Mouse (Mus musculus) monocyte, adult 5-6 weeks (primary cell): ENCODE results near the gene Krt79. TPM values are rescaled to one million over a fixed set of nuclear protein-coding genes. Genes with fewer than 3 reads are reported as not detected.

Experiments
- ATAC-seq: fragments of 153-309, 156-312 bp; replicated peaks from 2 replicates; pipeline ENCODE4 v1.8.0; 2017; ENCODE audit warnings: mild to moderate bottlenecking; ENCODE audit not compliant: low TSS enrichment, insufficient number of reproducible peaks, severe bottlenecking, poor library complexity, low FRiP score
- total RNA-seq: library from RNA; stranded (forward); fragments of 200-1000, 200-491, 200-594 nt; gene quantifications from 3 replicates; pipeline ENCODE4 v1.2.3, GENCODE M21; 2017

The Krt79 gene
- total RNA-seq: not detected in 3 replicates

DNA sequence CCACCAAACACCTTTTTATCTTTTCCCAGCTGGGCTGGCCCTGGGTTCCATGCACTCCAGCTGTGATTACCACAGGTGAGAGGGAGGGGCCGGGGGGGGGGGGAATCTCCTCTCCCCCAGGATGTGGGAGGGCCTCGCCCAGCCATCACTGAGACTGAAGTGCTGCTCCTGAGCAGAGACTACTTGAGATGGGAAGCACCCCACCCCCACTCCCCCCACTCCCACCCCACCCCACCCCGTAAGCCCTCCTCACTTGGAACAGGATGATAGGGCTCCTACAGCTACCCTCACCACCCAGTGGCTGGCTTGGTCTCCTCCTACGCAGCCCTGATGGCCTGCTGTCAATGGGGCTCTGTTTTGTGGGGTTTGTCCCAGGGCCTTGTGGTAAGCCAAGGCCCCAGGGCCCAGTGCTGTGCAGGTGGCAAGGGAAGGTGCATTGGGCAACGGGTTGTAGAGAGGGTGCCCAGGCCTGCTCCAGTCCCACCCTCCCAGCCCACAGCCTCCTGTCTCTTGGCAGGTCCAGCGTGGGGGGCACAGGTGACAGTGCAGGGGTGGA lies at the start of gene Krt79:
TSS of gene Krt79 (minus strand) at position 51 of the 556 bp plus-strand sequence.
- ATAC-seq: no peak

DNA sequence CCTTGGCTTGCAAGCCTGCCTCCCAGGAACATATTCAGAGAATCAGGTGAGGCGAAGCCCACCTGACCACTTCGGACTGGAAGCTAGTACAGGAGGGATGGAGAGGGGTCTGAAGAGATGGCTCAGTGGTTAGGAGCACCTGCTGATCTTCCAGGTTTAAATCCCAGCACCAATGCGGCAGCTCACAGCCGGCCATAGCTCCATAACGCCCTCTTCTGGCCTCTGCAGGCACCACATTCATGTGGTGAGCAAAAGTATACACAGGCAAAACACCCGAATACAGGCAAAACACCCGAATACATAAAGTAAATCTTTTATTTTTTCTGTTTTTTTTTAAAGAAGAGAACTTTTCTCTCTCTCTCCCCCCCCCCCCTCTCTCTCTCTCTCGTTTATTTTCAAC lies 48.6 kb upstream of the Krt79 start:
- ATAC-seq: no peak

DNA sequence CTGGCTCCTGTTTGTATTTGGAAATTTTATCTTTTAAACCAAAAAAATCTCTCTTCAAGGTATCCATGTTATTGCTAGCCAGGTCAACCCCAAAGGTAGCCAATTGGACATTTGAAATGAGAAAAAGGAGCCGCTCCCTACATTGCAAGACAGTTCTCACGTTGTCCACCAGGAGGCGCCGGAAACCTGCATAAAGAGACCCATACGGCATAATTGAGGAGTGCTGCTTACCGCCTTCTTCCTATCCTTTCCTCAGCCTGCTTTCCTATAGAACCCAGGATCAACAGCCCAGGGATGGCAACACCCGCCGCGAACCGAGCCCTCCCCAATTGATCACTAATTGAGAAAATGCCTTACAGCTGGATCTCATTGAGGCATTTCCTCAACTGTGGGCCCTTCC lies 48.0 kb upstream of the Krt79 start:
- ATAC-seq: peak; percentile 34; the same call in 1 of the 2 replicates

GRCm38 (mm10) chr15:101984746-101985145 lies 44.6 kb upstream of the Krt79 start:
- ATAC-seq: no peak

DNA sequence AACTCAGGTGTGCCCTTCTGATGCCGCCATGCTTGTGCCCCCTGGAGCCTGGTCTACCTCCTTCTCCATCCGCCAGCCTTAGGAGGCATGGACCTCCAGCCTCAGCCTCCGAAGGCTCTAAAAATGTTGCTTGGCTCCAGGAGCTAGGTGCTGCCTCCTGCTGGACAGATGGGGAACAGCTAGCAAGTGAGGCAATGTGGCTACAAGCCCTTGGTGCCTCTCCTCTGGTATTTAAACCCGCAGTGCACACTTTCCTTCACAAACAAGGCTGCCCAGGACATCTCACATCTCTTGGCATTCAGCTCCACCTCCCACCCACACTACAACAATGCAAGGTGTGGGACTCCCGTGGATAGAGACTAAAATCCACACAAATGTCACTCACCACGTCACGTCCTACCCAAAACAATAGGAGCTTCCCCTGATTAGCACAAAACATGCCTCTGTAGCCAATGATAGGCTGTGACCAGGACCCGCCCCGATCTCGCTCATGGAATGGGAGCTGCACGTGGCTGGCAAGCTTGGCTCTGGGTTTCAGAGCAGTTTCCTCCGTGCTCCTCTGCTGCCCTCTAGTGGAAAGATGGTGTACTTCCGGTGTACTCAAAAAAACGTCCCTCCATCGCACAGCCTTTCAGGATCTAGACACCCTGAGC lies 44.0 kb upstream of the Krt79 start:
- ATAC-seq: peak; percentile 74

DNA sequence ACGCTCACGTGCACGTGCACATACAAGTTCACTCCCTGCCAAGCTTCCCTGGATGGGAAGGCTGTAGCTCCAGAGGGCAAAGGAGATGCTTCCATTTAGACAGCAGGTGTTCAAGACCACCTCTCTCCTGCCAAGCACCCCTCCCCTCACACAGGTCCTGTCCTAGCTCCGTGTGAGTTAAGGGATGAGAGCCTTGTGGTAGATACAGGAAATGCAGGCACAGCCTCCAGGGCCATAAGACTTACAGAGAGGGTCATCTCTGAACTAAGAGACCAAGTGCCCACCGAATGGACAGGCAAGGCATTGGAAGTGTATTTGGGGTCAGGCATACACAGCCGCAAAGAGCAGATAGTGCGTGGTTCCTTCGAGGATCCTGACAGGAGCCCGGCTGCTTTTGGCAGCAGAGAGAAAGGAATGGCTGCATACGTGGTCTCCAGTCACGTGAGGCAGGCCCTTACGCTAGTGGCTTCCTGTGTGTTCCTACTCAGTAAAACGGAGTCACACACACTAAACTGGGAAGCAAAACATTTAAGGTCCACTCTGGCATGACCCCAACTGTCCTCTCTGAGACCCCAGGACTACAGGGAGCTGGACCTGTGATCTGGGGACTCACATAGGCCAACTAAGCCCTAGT lies 43.3 kb upstream of the Krt79 start:
- ATAC-seq: 0 out of 2 replicates have a peak, but pooled peaks have one; percentile 0

DNA sequence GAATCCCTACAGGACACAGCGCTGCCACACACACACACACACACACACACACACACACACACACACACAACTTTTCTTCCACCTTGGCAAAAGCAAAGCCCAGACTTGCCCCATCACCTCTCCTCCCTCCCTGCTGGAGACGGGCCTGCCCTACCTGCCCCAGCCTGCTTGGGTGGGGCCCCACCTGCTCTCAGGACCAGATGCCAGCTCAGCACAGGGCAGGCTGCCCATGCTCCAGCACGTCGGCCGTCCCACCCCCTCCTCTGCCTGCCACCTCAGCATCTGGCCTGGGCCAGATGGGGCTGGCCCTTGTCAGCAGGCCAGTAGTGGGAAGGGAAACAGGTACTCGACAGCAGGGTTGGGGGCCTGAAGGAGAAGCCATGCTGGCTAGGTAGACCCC lies 40.7 kb upstream of the Krt79 start:
- ATAC-seq: no peak

GRCm38 (mm10) chr15:101977043-101977726 lies 37.1 kb upstream of the Krt79 start:
- 0 out of 2 replicates have a peak, but pooled peaks have one; percentile 3 for ATAC-seq

GRCm38 (mm10) chr15:101976641-101977040 lies 36.5 kb upstream of the Krt79 start:
- no peak for ATAC-seq

- ATAC-seq: peak; percentile 47
These were observed 35.9 kb upstream of the Krt79 start for GRCm38 (mm10) chr15:101976023-101976422.

DNA sequence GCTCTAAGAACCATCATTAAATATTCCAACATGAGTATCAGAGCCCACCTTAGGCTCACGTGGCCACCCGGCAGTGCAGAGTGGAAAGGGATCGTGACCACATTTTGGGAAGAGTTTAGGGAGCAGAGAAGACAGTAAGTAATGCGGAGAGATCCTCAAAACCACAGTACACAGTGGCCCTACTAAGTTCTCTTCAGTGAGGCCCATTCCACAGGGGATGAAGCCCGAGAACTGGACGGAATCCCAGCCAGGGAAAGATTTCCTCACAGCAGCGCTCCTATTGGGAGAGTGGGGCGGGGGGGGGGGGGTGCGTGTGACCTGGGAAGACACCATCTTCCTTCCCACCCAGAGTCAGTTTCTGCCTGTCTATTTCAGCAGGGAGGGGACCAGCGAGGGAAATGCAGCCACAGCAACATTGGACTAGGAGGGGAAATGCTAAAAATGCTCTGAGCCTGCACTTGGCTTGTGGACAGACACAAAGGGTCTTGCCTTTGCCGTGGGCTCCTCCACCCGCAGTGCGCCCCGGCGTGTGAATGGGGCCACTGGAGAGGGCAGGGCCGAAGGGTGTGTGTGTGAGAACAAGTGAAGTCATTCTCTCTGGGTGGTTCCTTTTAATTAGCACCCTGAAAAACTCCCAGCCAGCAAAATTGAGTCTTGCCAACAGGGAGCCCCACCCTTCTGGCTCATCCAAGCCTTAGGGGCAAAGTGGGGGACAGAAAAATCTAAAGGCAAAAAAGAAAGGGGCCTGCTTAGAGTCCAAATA lies 34.1 kb upstream of the Krt79 start:
- peak; percentile 36 for ATAC-seq

GRCm38 (mm10) chr15:101973414-101974077 lies 33.4 kb upstream of the Krt79 start:
- peak; percentile 29 for ATAC-seq

GRCm38 (mm10) chr15:101970536-101970935 lies 30.4 kb upstream of the Krt79 start:
- ATAC-seq: no peak

- no peak for ATAC-seq
These were observed 26.7 kb upstream of the Krt79 start for GRCm38 (mm10) chr15:101966808-101967207.

DNA sequence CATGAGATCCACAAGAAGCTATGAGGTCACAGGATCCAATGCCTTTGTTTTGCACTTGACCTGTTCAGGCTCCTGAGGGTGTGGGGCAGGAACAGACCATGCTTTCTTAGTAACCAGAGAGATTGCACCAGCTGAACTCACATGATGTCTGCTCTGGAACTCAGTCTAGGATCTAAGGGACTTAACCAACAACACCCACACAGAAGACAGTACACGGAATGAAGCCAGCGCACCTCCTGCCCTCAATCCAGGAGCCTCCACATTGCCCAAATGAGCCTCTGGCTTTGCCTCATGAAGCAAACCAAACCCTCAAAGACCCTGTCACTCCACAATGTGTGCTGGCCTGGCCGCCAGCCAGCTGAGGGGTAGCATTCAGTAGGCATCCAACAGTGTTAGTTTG lies 18.8 kb upstream of the Krt79 start:
- ATAC-seq: no peak

DNA sequence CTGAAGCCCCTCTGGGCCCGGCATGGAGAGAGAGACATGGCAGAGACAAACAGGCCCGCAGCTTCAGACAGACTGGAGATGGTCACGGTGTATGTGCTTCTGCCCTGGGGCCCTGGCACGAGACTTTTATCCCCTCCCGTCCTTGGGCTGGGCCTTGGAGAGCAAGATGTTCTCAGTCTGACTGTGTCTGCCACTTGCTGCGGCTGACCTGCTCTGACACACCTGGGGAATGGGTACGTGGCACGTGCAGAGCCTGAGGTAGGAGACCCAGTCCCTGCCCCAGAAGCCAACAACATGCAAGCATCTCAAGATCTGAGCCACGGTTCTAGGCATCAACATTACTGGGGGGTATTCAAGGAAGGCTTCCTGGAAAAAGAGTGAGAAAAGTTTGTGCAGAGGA lies 14.1 kb upstream of the Krt79 start, which contains the start of gene Krt78:
TSS of gene Krt78 (minus strand) at position 101 of the 400 bp plus-strand sequence.
- no peak for ATAC-seq

DNA sequence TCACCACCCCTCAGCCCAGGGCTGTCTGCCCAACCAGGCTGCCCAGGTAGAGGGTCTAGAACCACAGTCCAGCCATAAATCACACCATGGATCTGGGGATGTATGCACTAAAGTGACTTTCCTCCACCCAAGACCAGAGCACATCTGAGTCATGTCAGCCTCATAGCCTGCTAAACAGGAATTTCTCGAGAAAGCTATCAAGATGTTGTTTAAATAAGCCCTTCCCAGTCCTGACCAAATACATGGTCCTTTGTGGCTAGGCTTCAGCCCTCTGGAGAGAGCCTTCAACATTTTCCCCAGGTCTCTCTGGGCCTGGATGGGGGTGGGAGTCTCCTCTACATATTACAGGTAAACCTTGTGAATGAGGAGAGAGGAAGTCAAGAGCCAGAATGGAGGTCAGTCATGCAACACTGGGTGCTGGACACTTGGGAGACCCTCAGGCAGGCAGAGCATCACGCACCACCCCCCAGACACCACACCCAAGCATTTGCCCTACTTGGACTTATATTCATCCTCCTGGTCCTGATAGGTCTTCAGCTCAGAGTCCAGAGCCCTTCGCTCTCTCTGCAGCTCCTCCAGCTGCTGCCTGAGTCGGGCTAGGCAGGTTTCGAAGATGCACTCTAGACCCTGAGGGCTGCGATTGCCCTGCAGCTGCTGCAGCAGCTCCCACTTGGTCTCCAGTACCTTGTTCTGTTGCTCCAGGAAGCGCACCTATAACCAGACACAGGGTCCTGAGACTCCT lies 12.8 kb upstream of the Krt79 start:
- ATAC-seq: no peak

GRCm38 (mm10) chr15:101945430-101945829 lies 5.3 kb upstream of the Krt79 start:
- ATAC-seq: no peak
